Mouse (Mus musculus) macrophage (primary cell): ENCODE data around the gene Lrrc32. TPM values are rescaled to one million over a fixed set of nuclear protein-coding genes. Genes with fewer than 3 reads are reported as not detected.

Experiments used
- H3K27ac ChIP-seq: fragments of 350-480 bp; formaldehyde crosslinking; 2 replicates; pipeline ENCODE4 v1.9.0; 2021
- H3K36me3 ChIP-seq: fragments of 350-480 bp; formaldehyde crosslinking; 2 replicates; pipeline ENCODE4 v1.9.0; 2021; ENCODE audit errors: inconsistent target
- H3K4me3 ChIP-seq: fragments of 350-480 bp; formaldehyde crosslinking; 2 replicates; pipeline ENCODE4 v1.9.0; 2021; ENCODE audit errors: inconsistent target
- H3K79me2 ChIP-seq: fragments of 350-480 bp; formaldehyde crosslinking; 2 replicates; pipeline ENCODE4 v1.9.0; 2021; ENCODE audit errors: inconsistent target
- WGBS: methylation state at CpG from one replicate; pipeline ENCODE4 v1.1.7; 2026; ENCODE audit warnings: inconsistent platforms; ENCODE audit not compliant: missing documents; 5-methylcytosine and 5-hydroxymethylcytosine counted together
- polyA plus RNA-seq: library from polyadenylated mRNA; stranded (reverse); fragments of 250-400 nt; gene quantifications from 3 replicates; pipeline ENCODE4 v1.2.4, GENCODE M21; 2018; ENCODE audit warnings: inconsistent platforms

Lrrc32 gene
- polyA plus RNA-seq, 1 experiment from 2014 or later: 0.19 TPM

GRCm38 (mm10) chr7:98540879-98541278 lies 51.8 kb downstream of the Lrrc32 start:
- WGBS: 97% methylated on average over 2 of the region's 2 CpGs
- no peak overlapping the region for H3K4me3 ChIP-seq

GRCm38 (mm10) chr7:98541564-98541963 lies 52.5 kb downstream of the Lrrc32 start:
- H3K36me3 ChIP-seq: no peaks in the 10 kb centered on the region
- no peaks in the 10 kb centered on the region for H3K79me2 ChIP-seq
- 94% methylated on average over 5 of the region's 5 CpGs for WGBS
- H3K4me3 ChIP-seq: no peak overlapping the region
- no peak overlapping the region for H3K27ac ChIP-seq

More at GRCm38 (mm10) chr7:98540879-98541278, 51.8 kb downstream of the Lrrc32 start:
- no peaks in the 10 kb centered on the region for H3K79me2 ChIP-seq
- no peak overlapping the region for H3K27ac ChIP-seq
- no peaks in the 10 kb centered on the region for H3K36me3 ChIP-seq

- Histone ChIP-seq H3K4me3 (no peak overlapping the region), H3K27ac (no peak overlapping the region), H3K79me2 (no peaks in the 10 kb centered on the region), H3K36me3 (no peaks in the 10 kb centered on the region)
- WGBS: 93% methylated on average over 3 of the region's 3 CpGs
Measured at GRCm38 (mm10) chr7:98542267-98542666, 53.2 kb downstream of the Lrrc32 start.

GRCm38 (mm10) chr7:98542731-98543142 lies 53.7 kb downstream of the Lrrc32 start:
- 46% methylated on average over 6 of the region's 6 CpGs for WGBS
- Histone ChIP-seq H3K79me2 (no peaks in the 10 kb centered on the region), H3K27ac (no peak overlapping the region), H3K36me3 (no peaks in the 10 kb centered on the region), H3K4me3 (no peak overlapping the region)

- Histone ChIP-seq H3K27ac (no peak overlapping the region), H3K36me3 (no peaks in the 10 kb centered on the region), H3K4me3 (no peak overlapping the region), H3K79me2 (no peaks in the 10 kb centered on the region)
- WGBS: 97% methylated on average over 10 of the region's 11 CpGs
Measured at GRCm38 (mm10) chr7:98543853-98544370, 54.8 kb downstream of the Lrrc32 start.

GRCm38 (mm10) chr7:98544556-98544955 lies 55.5 kb downstream of the Lrrc32 start:
- Histone ChIP-seq H3K79me2 (no peaks in the 10 kb centered on the region), H3K36me3 (no peaks in the 10 kb centered on the region), H3K4me3 (no peak overlapping the region), H3K27ac (no peak overlapping the region)
- 55% methylated on average over 3 of the region's 3 CpGs for WGBS

- WGBS: 27% methylated on average over 3 of the region's 3 CpGs
Measured at GRCm38 (mm10) chr7:98548839-98549238, 59.8 kb downstream of the Lrrc32 start.

GRCm38 (mm10) chr7:98550596-98550995 lies 61.5 kb downstream of the Lrrc32 start:
- Histone ChIP-seq H3K79me2 (no peaks in the 10 kb centered on the region), H3K27ac (no peak overlapping the region), H3K36me3 (no peaks in the 10 kb centered on the region), H3K4me3 (no peak overlapping the region)
- 42% methylated on average over 2 of the region's 2 CpGs for WGBS

More at GRCm38 (mm10) chr7:98548839-98549238, 59.8 kb downstream of the Lrrc32 start:
- H3K79me2 ChIP-seq: no peaks in the 10 kb centered on the region
- H3K36me3 ChIP-seq: no peaks in the 10 kb centered on the region
- no peak overlapping the region for H3K27ac ChIP-seq
- no peak overlapping the region for H3K4me3 ChIP-seq

GRCm38 (mm10) chr7:98551041-98551440 lies 62.0 kb downstream of the Lrrc32 start:
- H3K36me3 ChIP-seq: no peaks in the 10 kb centered on the region
- no peak overlapping the region for H3K4me3 ChIP-seq
- WGBS: 91% methylated on average over 3 of the region's 3 CpGs
- H3K27ac ChIP-seq: no peak overlapping the region
- no peaks in the 10 kb centered on the region for H3K79me2 ChIP-seq

Other genes starting within 250 kb of the Lrrc32 start
- gene Acer3, start 168.1 kb upstream of the Lrrc32 start, polyA plus RNA-seq: 39.0 to 58.1 TPM (median 52.0 TPM) in 3 replicates
- 3.6 to 10.4 TPM (median 4.7 TPM) in 3 replicates for gene Tsku, start 128.0 kb upstream of the Lrrc32 start, polyA plus RNA-seq
- not detected in 3 replicates for gene Gucy2d, start 48.9 kb upstream of the Lrrc32 start, polyA plus RNA-seq
- 10.4 to 23.6 TPM (median 14.0 TPM) in 3 replicates for gene Emsy, start 167.5 kb downstream of the Lrrc32 start, polyA plus RNA-seq
- 17.1 to 29.0 TPM (median 25.8 TPM) in 3 replicates for gene Thap12, start 213.8 kb downstream of the Lrrc32 start, polyA plus RNA-seq